In genomic region chr2:70970158-70970741, GRCm38 (mm10) we compare ENCODE assay signal across 24 mouse cellular contexts.
DNase-seq lines count a peak whose midpoint lies in the region; ATAC-seq and TF ChIP-seq lines count a peak whose summit lies in the region.
"Had no signal": no experiment of that assay in that cellular context is flagged by ENCODE, and none has a peak within 500 bp of the region (broad histone marks: within the 10 kb centered on the region; RNA-seq: fewer than 3 reads in every experiment).

No protein-coding gene starts in this region.

- WGBS in heart, embryonic 11.5 days (ENCODE audit: insufficient replicate concordance) = 29% methylated on average over 7 of the region's 7 CpGs
- 31% methylated on average over 7 of the region's 7 CpGs for WGBS in heart, embryonic 15.5 days
- WGBS in liver, embryonic 16.5 days (ENCODE audit: insufficient replicate concordance) = 56% methylated on average over 7 of the region's 7 CpGs
- 56% methylated on average over 7 of the region's 7 CpGs for whole genome bisulfite sequencing in liver, postnatal 0 days (ENCODE audit: insufficient replicate concordance)

- H3K4me1 ChIP-seq in heart, embryonic 11.5 days (ENCODE audit: control insufficient read depth, insufficient read depth, low read length) = peaks cover 5% of the 10 kb centered on the region; the same call in 1 of the 2 replicates
- H3K4me1 ChIP-seq in heart, embryonic 15.5 days (replicated peaks) = peaks cover 17% of the 10 kb centered on the region
- no peaks in the 10 kb centered on the region for H3K4me1 ChIP-seq in liver, embryonic 16.5 days (ENCODE audit: control insufficient read depth, low read depth, low read length)
- H3K4me1 ChIP-seq in liver, postnatal 0 days (ENCODE audit: insufficient read depth) = no peaks in the 10 kb centered on the region; the same call in 1 of the 2 replicates
- H3K4me1 ChIP-seq: embryonic facial prominence, embryonic 15.5 days; hindbrain, embryonic 10.5 days had no signal

- no peak for TF ChIP-seq CTCF in liver, postnatal 0 days (IDR thresholded peaks at IDR 0.05; ENCODE audit: low read depth)

- H3K27ac ChIP-seq in heart, embryonic 11.5 days (ENCODE audit: low read depth, low read length) = peak overlapping the region; percentile 65; the same call in 1 of the 2 replicates
- H3K27ac ChIP-seq in heart, embryonic 15.5 days = peak overlapping the region; percentile 37; the same call in 1 of the 2 replicates
- H3K27ac ChIP-seq in liver, embryonic 16.5 days (ENCODE audit: low read length) = no peak overlapping the region
- no peak overlapping the region for H3K27ac ChIP-seq in liver, postnatal 0 days (ENCODE audit: low read depth)
- H3K27ac ChIP-seq: embryonic facial prominence, embryonic 15.5 days; forebrain, embryonic 10.5 days; gastrocnemius, adult 2 months; hindbrain, embryonic 10.5 days had no signal

- intact Hi-C loops in heart, postnatal 36 days (cut with DNase I) = no loop called here

- H3K36me3 ChIP-seq in heart, embryonic 11.5 days (ENCODE audit: control insufficient read depth, insufficient read depth, low read length) = no peaks in the 10 kb centered on the region
- no peaks in the 10 kb centered on the region for H3K36me3 ChIP-seq in heart, embryonic 15.5 days
- no peaks in the 10 kb centered on the region for H3K36me3 ChIP-seq in liver, embryonic 16.5 days (ENCODE audit: control insufficient read depth, insufficient read depth)
- 0 out of 2 replicates have a peak, but pooled peaks cover 4% of the 10 kb centered on the region for H3K36me3 ChIP-seq in liver, postnatal 0 days (replicated peaks; ENCODE audit: insufficient read depth, low read length)
- H3K36me3 ChIP-seq: embryonic facial prominence, embryonic 15.5 days; forebrain, embryonic 10.5 days; hindbrain, embryonic 10.5 days had no signal

- no peak for DNase-seq in heart, postnatal 36 days
- DNase-seq in heart, adult 18-20 months = no peak
- no peak for DNase-seq in liver, postnatal 0 days
- DNase-seq: adrenal gland, postnatal 14 days; cerebellum, adult 18-20 months; cerebellum, adult 9-11 months; cerebellum, postnatal 36 days; gastrocnemius, adult 2 months; gastrocnemius, postnatal 25 days; kidney, adult 8-10 months had no signal

- H3K4me3 ChIP-seq in heart, embryonic 11.5 days (ENCODE audit: low read depth, low read length) = no peak overlapping the region
- no peak overlapping the region for H3K4me3 ChIP-seq in heart, embryonic 15.5 days
- H3K4me3 ChIP-seq in liver, embryonic 16.5 days (ENCODE audit: low read depth, low read length) = no peak overlapping the region
- no peak overlapping the region for H3K4me3 ChIP-seq in liver, postnatal 0 days (ENCODE audit: low read depth, low read length)
- H3K4me3 ChIP-seq: embryonic facial prominence, embryonic 15.5 days; erythroblast, embryonic 14.5 days; forebrain, embryonic 10.5 days; gastrocnemius, adult 2 months; hindbrain, embryonic 10.5 days had no signal

- ATAC-seq in heart, embryonic 11.5 days (replicated peaks; ENCODE audit: insufficient number of reproducible peaks, low FRiP score, low TSS enrichment) = peak; percentile 46
- ATAC-seq in heart, embryonic 15.5 days (replicated peaks; ENCODE audit: insufficient number of reproducible peaks, insufficient read depth, low FRiP score, low read depth) = peak; percentile 70
- ATAC-seq in liver, embryonic 16.5 days (ENCODE audit: low read depth) = 0 out of 2 replicates have a peak, but pooled peaks have one; percentile 21
- no peak for ATAC-seq in liver, postnatal 0 days
- ATAC-seq: activated CD4-positive, CD25-positive, alpha-beta regulatory T cell, adult 4 months; forebrain, embryonic 14.5 days; hindbrain, embryonic 16.5 days; inflammation-experienced regulatory T-cells, adult 6 months; intestine, postnatal 0 days; Patski had no signal

- no peak overlapping the region for H3K9ac ChIP-seq in heart, embryonic 11.5 days (ENCODE audit: low read depth, low read length)
- H3K9ac ChIP-seq in heart, embryonic 15.5 days = no peak overlapping the region
- H3K9ac ChIP-seq in liver, embryonic 16.5 days (ENCODE audit: low read depth, low read length) = no peak overlapping the region
- no peak overlapping the region for H3K9ac ChIP-seq in liver, postnatal 0 days (replicated peaks)
- H3K9ac ChIP-seq: embryonic facial prominence, embryonic 15.5 days had no signal

- TF ChIP-seq EP300 in liver, postnatal 0 days (IDR thresholded peaks at IDR 0.05; ENCODE audit: low read depth) = no peak

- H3K9me3 ChIP-seq in heart, embryonic 11.5 days (replicated peaks; ENCODE audit: control insufficient read depth, low read length) = no peaks in the 10 kb centered on the region
- H3K9me3 ChIP-seq in heart, embryonic 15.5 days (replicated peaks) = no peaks in the 10 kb centered on the region
- no peaks in the 10 kb centered on the region for H3K9me3 ChIP-seq in liver, embryonic 16.5 days (replicated peaks; ENCODE audit: control insufficient read depth, low read length)
- no peaks in the 10 kb centered on the region for H3K9me3 ChIP-seq in liver, postnatal 0 days (ENCODE audit: low read length)
- H3K9me3 ChIP-seq: embryonic facial prominence, embryonic 15.5 days; forebrain, embryonic 10.5 days; hindbrain, embryonic 10.5 days had no signal

- no peak overlapping the region for H3K4me2 ChIP-seq in heart, embryonic 11.5 days
- H3K4me2 ChIP-seq in heart, embryonic 15.5 days = no peak overlapping the region
- no peak overlapping the region for H3K4me2 ChIP-seq in liver, embryonic 16.5 days (ENCODE audit: low read depth, low read length)
- H3K4me2 ChIP-seq in liver, postnatal 0 days (ENCODE audit: low read depth, low read length) = no peak overlapping the region
- H3K4me2 ChIP-seq: embryonic facial prominence, embryonic 15.5 days had no signal

- no peaks in the 10 kb centered on the region for H3K27me3 ChIP-seq in heart, embryonic 11.5 days (ENCODE audit: control insufficient read depth, insufficient read depth, low read length)
- H3K27me3 ChIP-seq in heart, embryonic 15.5 days = no peaks in the 10 kb centered on the region
- no peaks in the 10 kb centered on the region for H3K27me3 ChIP-seq in liver, embryonic 16.5 days (ENCODE audit: control insufficient read depth, insufficient read depth, low read depth, low read length)
- no peaks in the 10 kb centered on the region for H3K27me3 ChIP-seq in liver, postnatal 0 days (ENCODE audit: insufficient read depth, low read length)
- H3K27me3 ChIP-seq: CH12.LX; embryonic facial prominence, embryonic 15.5 days; Patski had no signal

Comparison
In these comparisons a context has a peak if more than half of its experiments do, and no peak if none do; other contexts are left out.
1. H3K27ac ChIP-seq: peak in heart, embryonic 11.5 days (single experiment) and heart, embryonic 15.5 days (single experiment); none in liver, embryonic 16.5 days (single experiment) and liver, postnatal 0 days (single experiment).